Mouse (Mus musculus) cortical plate, adult 2 months (tissue): ENCODE measurements around the gene Cdc40. TPM values are rescaled to one million over a fixed set of nuclear protein-coding genes. Genes with fewer than 3 reads are reported as not detected.

Experiments
- H3K27ac ChIP-seq: fragments of 200-500 bp; 2 replicates; pipeline ENCODE4 v1.5.1; 2012; ENCODE audit warnings: low read length, control low read depth, inconsistent platforms; ENCODE audit not compliant: insufficient read depth
- H3K4me1 ChIP-seq: fragments of 200-500 bp; 2 replicates; pipeline ENCODE4 v1.6.1; 2011; ENCODE audit warnings: low read length; ENCODE audit not compliant: control insufficient read depth, insufficient read depth
- H3K4me3 ChIP-seq: fragments of 200-500 bp; 2 replicates; pipeline ENCODE4 v1.5.1; 2011; ENCODE audit warnings: mild to moderate bottlenecking, low read length, control low read depth; ENCODE audit not compliant: insufficient read depth
- CTCF ChIP-seq: fragments of 200-500 bp; IDR thresholded peaks from 2 replicates; pipeline ENCODE4 v1.5.1; 2011; ENCODE audit warnings: mild to moderate bottlenecking, control low read depth, low read length; ENCODE audit not compliant: insufficient read depth; ENCODE audit errors: extremely low read depth
- POLR2A ChIP-seq: fragments of 200-500 bp; IDR thresholded peaks from 2 replicates; pipeline ENCODE4 v1.6.1; 2011; ENCODE audit warnings: mild to moderate bottlenecking, low read length, control low read depth; ENCODE audit not compliant: insufficient read depth; ENCODE audit errors: extremely low read depth
- polyA plus RNA-seq: library from polyadenylated mRNA; depleted of rRNA; stranded (reverse); fragments of >200 nt; gene quantifications from 2 replicates; pipeline ENCODE4 v1.2.3, GENCODE M21; 2012

Gene Cdc40
- polyA plus RNA-seq, 1 experiment, result 30.0 TPM

- Histone ChIP-seq H3K27ac (0 out of 2 replicates have a peak overlapping the region, but pooled peaks have one; percentile 23), H3K4me1 (peaks cover 11% of the 10 kb centered on the region), H3K4me3 (no peak overlapping the region)
- TF ChIP-seq POLR2A (no peak), CTCF (no peak)
These were observed 35.8 kb downstream of the Cdc40 start for GRCm38 (mm10) chr10:40847176-40847874.

GRCm38 (mm10) chr10:40845626-40846025 lies 37.5 kb downstream of the Cdc40 start:
- H3K4me1 ChIP-seq, result peaks cover 11% of the 10 kb centered on the region
- no peak overlapping the region for H3K4me3 ChIP-seq
- TF ChIP-seq CTCF (no peak), POLR2A (no peak)
- peak overlapping the region; percentile 43; the same call in 1 of the 2 replicates for H3K27ac ChIP-seq

GRCm38 (mm10) chr10:40844546-40844945 lies 38.6 kb downstream of the Cdc40 start:
- peak overlapping the region; percentile 52; the same call in 1 of the 2 replicates for H3K27ac ChIP-seq
- peaks cover 11% of the 10 kb centered on the region for H3K4me1 ChIP-seq
- no peak overlapping the region for H3K4me3 ChIP-seq
- TF ChIP-seq POLR2A, result peak; percentile 49; the same call in 1 of the 2 replicates
- no peak for TF ChIP-seq CTCF

- no peak overlapping the region for H3K4me3 ChIP-seq
- peaks cover 11% of the 10 kb centered on the region for H3K4me1 ChIP-seq
- TF ChIP-seq POLR2A (no peak), CTCF (no peak)
- H3K27ac ChIP-seq, result peak overlapping the region; percentile 52; the same call in 1 of the 2 replicates
These were observed 39.3 kb downstream of the Cdc40 start for GRCm38 (mm10) chr10:40843841-40844240.

GRCm38 (mm10) chr10:40840086-40840485 lies 43.0 kb downstream of the Cdc40 start:
- H3K4me1 ChIP-seq, result peaks cover 9% of the 10 kb centered on the region
- TF ChIP-seq POLR2A, result no peak
- TF ChIP-seq CTCF, result no peak
- H3K27ac ChIP-seq, result no peak overlapping the region
- no peak overlapping the region for H3K4me3 ChIP-seq

GRCm38 (mm10) chr10:40831267-40831666 lies 51.8 kb downstream of the Cdc40 start:
- Histone ChIP-seq H3K4me1 (peaks cover 6% of the 10 kb centered on the region), H3K4me3 (no peak overlapping the region), H3K27ac (peak overlapping the region; percentile 91; the same call in 1 of the 2 replicates)
- no peak for TF ChIP-seq CTCF
- TF ChIP-seq POLR2A, result no peak

- TF ChIP-seq CTCF (no peak), POLR2A (no peak)
- H3K4me3 ChIP-seq, result no peak overlapping the region
- peak overlapping the region; percentile 91 for H3K27ac ChIP-seq
- H3K4me1 ChIP-seq, result peaks cover 10% of the 10 kb centered on the region
These were observed 52.8 kb downstream of the Cdc40 start for GRCm38 (mm10) chr10:40830312-40830711.

- Histone ChIP-seq H3K4me3 (no peak overlapping the region), H3K27ac (peak overlapping the region; percentile 7; the same call in 1 of the 2 replicates), H3K4me1 (peaks cover 10% of the 10 kb centered on the region)
- TF ChIP-seq CTCF (no peak), POLR2A (no peak)
These were observed 55.4 kb downstream of the Cdc40 start for GRCm38 (mm10) chr10:40827706-40828105.

GRCm38 (mm10) chr10:40825952-40826351 lies 57.2 kb downstream of the Cdc40 start:
- TF ChIP-seq CTCF, result no peak
- no peak for TF ChIP-seq POLR2A
- Histone ChIP-seq H3K4me3 (no peak overlapping the region), H3K4me1 (peaks cover 10% of the 10 kb centered on the region), H3K27ac (0 out of 2 replicates have a peak overlapping the region, but pooled peaks have one; percentile 2)

- Histone ChIP-seq H3K4me1 (0 out of 2 replicates have a peak, but pooled peaks cover 1% of the 10 kb centered on the region), H3K27ac (no peak overlapping the region), H3K4me3 (no peak overlapping the region)
- TF ChIP-seq CTCF (no peak), POLR2A (no peak)
These were observed 66.6 kb downstream of the Cdc40 start for GRCm38 (mm10) chr10:40816471-40816870.
